Mouse (Mus musculus) hindbrain, embryonic 12.5 days (tissue): ENCODE results near the gene Sox6. TPM values are rescaled to one million over a fixed set of nuclear protein-coding genes. Genes with fewer than 3 reads are reported as not detected.
"Not testable (repeated sequence)": the region's sequence is repeated elsewhere in the genome, so short reads cannot be mapped to it uniquely, and the experiment has no call there.

ENCODE experiments used
- ATAC-seq: fragments of 200-750 bp; cut with Nextera tagmentation; 2 replicates; pipeline ENCODE4 v1.8.0; 2017; ENCODE audit warnings: moderate TSS enrichment; ENCODE audit not compliant: low FRiP score
- H3K27ac ChIP-seq: fragments of 300-500 bp; sonication (generic); 2 replicates; pipeline ENCODE4 v1.5.1; 2016; ENCODE audit warnings: mild to moderate bottlenecking
- H3K27me3 ChIP-seq: fragments of 300-500 bp; sonication (generic); 2 replicates; pipeline ENCODE4 v1.6.1; 2016; ENCODE audit warnings: mild to moderate bottlenecking
- H3K36me3 ChIP-seq: fragments of 300-500 bp; sonication (generic); 2 replicates; pipeline ENCODE4 v1.6.1; 2016; ENCODE audit warnings: mild to moderate bottlenecking
- H3K4me1 ChIP-seq: fragments of 300-500 bp; sonication (generic); 2 replicates; pipeline ENCODE4 v1.6.1; 2016
- H3K4me2 ChIP-seq: fragments of 300-500 bp; sonication (generic); replicated peaks from 2 replicates; pipeline ENCODE4 v1.6.1; 2016; ENCODE audit warnings: mild to moderate bottlenecking
- H3K4me3 ChIP-seq: fragments of 300-500 bp; sonication (generic); 2 replicates; pipeline ENCODE4 v1.5.1; 2016; ENCODE audit warnings: mild to moderate bottlenecking
- H3K9ac ChIP-seq: fragments of 300-500 bp; sonication (generic); 2 replicates; pipeline ENCODE4 v1.6.1; 2016; ENCODE audit warnings: mild to moderate bottlenecking, moderate library complexity
- H3K9me3 ChIP-seq: fragments of 300-500 bp; sonication (generic); replicated peaks from 2 replicates; pipeline ENCODE4 v1.6.1; 2016; ENCODE audit warnings: mild to moderate bottlenecking
- WGBS: fragments of 180-500 bp; shearing (Covaris S2); methylation state at CpG from one replicate; pipeline ENCODE4 v1.1.7; 2016; 5-methylcytosine and 5-hydroxymethylcytosine counted together
- polyA plus RNA-seq: library from polyadenylated mRNA; unstranded; fragments of >200 nt; fragmentation: Nextera tagmentation; extraction: Ambion mirVana; gene quantifications from 2 replicates; pipeline ENCODE4 v1.2.1, GENCODE M21; 2016

Sox6 gene
- polyA plus RNA-seq, 1 experiment from 2014 or later: 55.3 TPM

GRCm38 (mm10) chr7:115645272-115645970 is 393.2 kb downstream of the Sox6 start:
- Histone ChIP-seq H3K4me1 (peaks cover 22% of the 10 kb centered on the region), H3K9ac (no peak overlapping the region), H3K27me3 (peaks cover 3% of the 10 kb centered on the region; the same call in 1 of the 2 replicates), H3K27ac (peak overlapping the region; percentile 60), H3K36me3 (no peaks in the 10 kb centered on the region), H3K9me3 (no peaks in the 10 kb centered on the region), H3K4me3 (no peak overlapping the region), H3K4me2 (no peak overlapping the region; the same call in 1 of the 2 replicates)
- WGBS: 0% methylated on average over 1 of the region's 1 CpGs
- ATAC-seq: peak; percentile 78

GRCm38 (mm10) chr7:115630691-115631090 is 407.9 kb downstream of the Sox6 start:
- 95% methylated on average over 3 of the region's 3 CpGs for WGBS
- peaks cover 10% of the 10 kb centered on the region; the same call in 1 of the 2 replicates for H3K4me1 ChIP-seq
- H3K27ac ChIP-seq: no peak overlapping the region
- ATAC-seq: no peak
- H3K36me3 ChIP-seq: no peaks in the 10 kb centered on the region
- H3K9ac ChIP-seq: no peak overlapping the region
- no peak overlapping the region for H3K4me2 ChIP-seq
- H3K9me3 ChIP-seq: no peaks in the 10 kb centered on the region
- H3K27me3 ChIP-seq: no peaks in the 10 kb centered on the region
- H3K4me3 ChIP-seq: no peak overlapping the region

GRCm38 (mm10) chr7:115630287-115630686 is 408.3 kb downstream of the Sox6 start:
- no peak overlapping the region for H3K27ac ChIP-seq

GRCm38 (mm10) chr7:115628766-115629165 is 409.8 kb downstream of the Sox6 start:
- Histone ChIP-seq H3K4me1 (peaks cover 27% of the 10 kb centered on the region), H3K27me3 (0 out of 2 replicates have a peak, but pooled peaks cover 2% of the 10 kb centered on the region), H3K9ac (no peak overlapping the region), H3K4me3 (no peak overlapping the region), H3K27ac (no peak overlapping the region), H3K9me3 (no peaks in the 10 kb centered on the region), H3K36me3 (no peaks in the 10 kb centered on the region), H3K4me2 (no peak overlapping the region)
- no peak for ATAC-seq
- 86% methylated on average over 1 of the region's 1 CpGs for WGBS

More at GRCm38 (mm10) chr7:115630287-115630686, 408.3 kb downstream of the Sox6 start:
- Histone ChIP-seq H3K36me3 (no peaks in the 10 kb centered on the region), H3K27me3 (no peaks in the 10 kb centered on the region), H3K9me3 (no peaks in the 10 kb centered on the region), H3K4me2 (no peak overlapping the region), H3K9ac (no peak overlapping the region), H3K4me3 (no peak overlapping the region), H3K4me1 (peaks cover 14% of the 10 kb centered on the region)
- no peak for ATAC-seq
- 75% methylated on average over 4 of the region's 4 CpGs for WGBS

GRCm38 (mm10) chr7:115625956-115626355 is 412.6 kb downstream of the Sox6 start:
- Histone ChIP-seq H3K9ac (no peak overlapping the region), H3K27ac (peak overlapping the region; percentile 41; the same call in 1 of the 2 replicates), H3K4me3 (no peak overlapping the region), H3K9me3 (no peaks in the 10 kb centered on the region), H3K36me3 (no peaks in the 10 kb centered on the region), H3K27me3 (0 out of 2 replicates have a peak, but pooled peaks cover 2% of the 10 kb centered on the region), H3K4me2 (no peak overlapping the region), H3K4me1 (peaks cover 27% of the 10 kb centered on the region)
- 74% methylated on average over 4 of the region's 4 CpGs for WGBS
- ATAC-seq: no peak

- 18% methylated on average over 8 of the region's 8 CpGs for WGBS
- no peak overlapping the region for H3K9ac ChIP-seq
- peak overlapping the region; percentile 49 for H3K27ac ChIP-seq
- no peaks in the 10 kb centered on the region for H3K9me3 ChIP-seq
- peaks cover 27% of the 10 kb centered on the region for H3K4me1 ChIP-seq
- no peak overlapping the region for H3K4me3 ChIP-seq
- peak overlapping the region; percentile 14 for H3K4me2 ChIP-seq
- H3K27me3 ChIP-seq: 0 out of 2 replicates have a peak, but pooled peaks cover 2% of the 10 kb centered on the region
- no peaks in the 10 kb centered on the region for H3K36me3 ChIP-seq
- peak; percentile 48 for ATAC-seq
Measured at GRCm38 (mm10) chr7:115624907-115625552, 413.6 kb downstream of the Sox6 start.

GRCm38 (mm10) chr7:115624451-115624850 is 414.1 kb downstream of the Sox6 start:
- Histone ChIP-seq H3K4me3 (no peak overlapping the region), H3K36me3 (no peaks in the 10 kb centered on the region), H3K27ac (peak overlapping the region; percentile 49), H3K4me1 (peaks cover 27% of the 10 kb centered on the region), H3K4me2 (0 out of 2 replicates have a peak overlapping the region, but pooled peaks have one; percentile 14), H3K9ac (no peak overlapping the region), H3K9me3 (no peaks in the 10 kb centered on the region), H3K27me3 (0 out of 2 replicates have a peak, but pooled peaks cover 2% of the 10 kb centered on the region)
- peak; percentile 32; the same call in 1 of the 2 replicates for ATAC-seq
- 38% methylated on average over 5 of the region's 5 CpGs for WGBS

GRCm38 (mm10) chr7:115615697-115616237 is 422.8 kb downstream of the Sox6 start:
- Histone ChIP-seq H3K9ac (no peak overlapping the region), H3K9me3 (no peaks in the 10 kb centered on the region), H3K36me3 (no peaks in the 10 kb centered on the region), H3K4me2 (peak overlapping the region; percentile 39), H3K4me3 (no peak overlapping the region), H3K27ac (peak overlapping the region; percentile 73), H3K4me1 (peaks cover 9% of the 10 kb centered on the region; the same call in 1 of the 2 replicates), H3K27me3 (no peaks in the 10 kb centered on the region)
- 28% methylated on average over 10 of the region's 10 CpGs for WGBS
- 0 out of 2 replicates have a peak, but pooled peaks have one; percentile 22 for ATAC-seq

GRCm38 (mm10) chr7:115607485-115607884 is 431.1 kb downstream of the Sox6 start:
- WGBS: 82% methylated on average over 1 of the region's 1 CpGs
- ATAC-seq: no peak

GRCm38 (mm10) chr7:115606125-115606524 is 432.5 kb downstream of the Sox6 start:
- H3K27me3 ChIP-seq, H3K4me1 ChIP-seq, ATAC-seq, H3K9ac ChIP-seq, H3K4me2 ChIP-seq, H3K4me3 ChIP-seq, H3K36me3 ChIP-seq, H3K9me3 ChIP-seq, H3K27ac ChIP-seq: not testable (repeated sequence)
- 69% methylated on average over 3 of the region's 3 CpGs for WGBS

More at GRCm38 (mm10) chr7:115607485-115607884, 431.1 kb downstream of the Sox6 start:
- Histone ChIP-seq H3K4me2 (no peak overlapping the region), H3K9ac (no peak overlapping the region), H3K27me3 (no peaks in the 10 kb centered on the region), H3K4me1 (peaks cover 6% of the 10 kb centered on the region; the same call in 1 of the 2 replicates), H3K9me3 (no peaks in the 10 kb centered on the region; the same call in 1 of the 2 replicates), H3K4me3 (no peak overlapping the region), H3K36me3 (no peaks in the 10 kb centered on the region), H3K27ac (no peak overlapping the region)

- Histone ChIP-seq H3K9ac (no peak overlapping the region), H3K36me3 (no peaks in the 10 kb centered on the region), H3K9me3 (no peaks in the 10 kb centered on the region; the same call in 1 of the 2 replicates)
Measured at GRCm38 (mm10) chr7:115604883-115605282, 433.7 kb downstream of the Sox6 start.

GRCm38 (mm10) chr7:115597376-115597775 is 441.2 kb downstream of the Sox6 start:
- Histone ChIP-seq H3K9ac (no peak overlapping the region), H3K4me2 (no peak overlapping the region), H3K9me3 (no peaks in the 10 kb centered on the region), H3K36me3 (no peaks in the 10 kb centered on the region), H3K27me3 (no peaks in the 10 kb centered on the region), H3K4me1 (peaks cover 8% of the 10 kb centered on the region), H3K4me3 (no peak overlapping the region), H3K27ac (no peak overlapping the region)
- no peak for ATAC-seq
- WGBS: 48% methylated on average over 6 of the region's 6 CpGs

More at GRCm38 (mm10) chr7:115604883-115605282, 433.7 kb downstream of the Sox6 start:
- no peak for ATAC-seq
- WGBS: 56% methylated on average over 7 of the region's 7 CpGs
- H3K4me3 ChIP-seq: no peak overlapping the region
- no peaks in the 10 kb centered on the region for H3K27me3 ChIP-seq
- H3K4me2 ChIP-seq: no peak overlapping the region
- H3K27ac ChIP-seq: no peak overlapping the region
- H3K4me1 ChIP-seq: peaks cover 6% of the 10 kb centered on the region; the same call in 1 of the 2 replicates
